Comparison of ENCODE assay signal across 28 mouse cellular contexts in genomic region chr2:178869160-178869559, GRCm38 (mm10).
DNase-seq lines count a peak whose midpoint lies in the region; ATAC-seq and TF ChIP-seq lines count a peak whose summit lies in the region.
"Had no signal": no experiment of that assay in that cellular context is flagged by ENCODE, and none has a peak within 500 bp of the region (broad histone marks: within the 10 kb centered on the region; RNA-seq: fewer than 3 reads in every experiment).

No protein-coding gene starts in this region.

- intact Hi-C loops in heart, postnatal 14 days (cut with DNase I): no loop called here

- 79% methylated on average over 3 of the region's 3 CpGs for WGBS in hindbrain, postnatal 0 days
- 84% methylated on average over 3 of the region's 3 CpGs for WGBS in hindbrain, embryonic 10.5 days
- 12% methylated on average over 3 of the region's 3 CpGs for WGBS in bone marrow, adult 2 months

- no peak for TF ChIP-seq CTCF in hindbrain, postnatal 0 days (IDR thresholded peaks at IDR 0.05; ENCODE audit: low read depth)
- no peak for TF ChIP-seq CTCF in bone marrow, adult 2 months (IDR thresholded peaks at IDR 0.05; ENCODE audit: control insufficient read depth, insufficient read depth, low read length)

- no peaks in the 10 kb centered on the region for H3K36me3 ChIP-seq in hindbrain, postnatal 0 days (ENCODE audit: insufficient read depth, low read length)
- no peaks in the 10 kb centered on the region for H3K36me3 ChIP-seq in hindbrain, embryonic 10.5 days
- H3K36me3 ChIP-seq: embryonic facial prominence, embryonic 12.5 days; heart, embryonic 10.5 days; intestine, embryonic 15.5 days; limb, embryonic 12.5 days; midbrain, embryonic 10.5 days; neural tube, embryonic 15.5 days had no signal

- H3K9ac ChIP-seq in hindbrain, postnatal 0 days (replicated peaks; ENCODE audit: low read length): no peak overlapping the region
- H3K9ac ChIP-seq: embryonic facial prominence, embryonic 12.5 days; forebrain, postnatal 0 days; hindbrain, embryonic 14.5 days; intestine, embryonic 15.5 days; limb, embryonic 12.5 days; lung, embryonic 14.5 days; neural tube, embryonic 15.5 days had no signal

- H3K27ac ChIP-seq in hindbrain, postnatal 0 days: no peak overlapping the region
- no peak overlapping the region for H3K27ac ChIP-seq in hindbrain, embryonic 10.5 days
- H3K27ac ChIP-seq in bone marrow, adult 2 months (ENCODE audit: control insufficient read depth, insufficient read depth, low read depth, low read length, poor library complexity): peak overlapping the region; percentile 15; the same call in 1 of the 2 replicates
- H3K27ac ChIP-seq: embryonic facial prominence, embryonic 12.5 days; heart, embryonic 10.5 days; hindbrain, embryonic 14.5 days; intestine, embryonic 15.5 days; limb, embryonic 12.5 days; midbrain, embryonic 10.5 days; neural tube, embryonic 15.5 days; stomach, postnatal 0 days had no signal

- no peak overlapping the region for H3K4me3 ChIP-seq in hindbrain, postnatal 0 days (ENCODE audit: low read length)
- no peak overlapping the region for H3K4me3 ChIP-seq in hindbrain, embryonic 10.5 days
- H3K4me3 ChIP-seq in bone marrow, adult 2 months (replicated peaks; ENCODE audit: control insufficient read depth, low read depth, low read length): no peak overlapping the region
- H3K4me3 ChIP-seq: embryonic facial prominence, embryonic 12.5 days; heart, embryonic 10.5 days; intestine, embryonic 15.5 days; limb, embryonic 12.5 days; midbrain, embryonic 10.5 days; neural tube, embryonic 15.5 days had no signal

- 0 out of 2 replicates have a peak, but pooled peaks have one; percentile 29 for ATAC-seq in hindbrain, postnatal 0 days
- ATAC-seq in common myeloid progenitor, adult 5-6 weeks (replicated peaks; ENCODE audit: low read depth, poor library complexity, severe bottlenecking): peak; percentile 78
- peak; percentile 66 for ATAC-seq in megakaryocyte, adult 5-6 weeks (ENCODE audit: poor library complexity, severe bottlenecking)
- ATAC-seq: activated CD4-positive, CD25-positive, alpha-beta regulatory T cell, adult 4 months; forebrain, postnatal 0 days; intestine, embryonic 15.5 days had no signal

- no peaks in the 10 kb centered on the region for H3K27me3 ChIP-seq in hindbrain, postnatal 0 days (ENCODE audit: insufficient read depth, low read length)
- no peaks in the 10 kb centered on the region for H3K27me3 ChIP-seq in hindbrain, embryonic 10.5 days (ENCODE audit: insufficient read depth, poor library complexity, severe bottlenecking)
- H3K27me3 ChIP-seq: intestine, embryonic 15.5 days; limb, embryonic 12.5 days; neural tube, embryonic 15.5 days had no signal

- TF ChIP-seq POLR2A in bone marrow, adult 2 months (IDR thresholded peaks at IDR 0.05; ENCODE audit: borderline replicate concordance, control insufficient read depth, low read depth, low read length): no peak

- H3K4me2 ChIP-seq in hindbrain, postnatal 0 days (ENCODE audit: low read depth, low read length): no peak overlapping the region
- H3K4me2 ChIP-seq: embryonic facial prominence, embryonic 12.5 days; hindbrain, embryonic 14.5 days; intestine, embryonic 15.5 days; limb, embryonic 12.5 days; lung, embryonic 14.5 days; neural tube, embryonic 15.5 days had no signal

- no peaks in the 10 kb centered on the region for H3K9me3 ChIP-seq in hindbrain, postnatal 0 days (ENCODE audit: low read length)
- H3K9me3 ChIP-seq in hindbrain, embryonic 10.5 days: no peaks in the 10 kb centered on the region
- H3K9me3 ChIP-seq: embryonic facial prominence, embryonic 12.5 days; heart, embryonic 10.5 days; intestine, embryonic 15.5 days; limb, embryonic 12.5 days; midbrain, embryonic 10.5 days; neural tube, embryonic 15.5 days had no signal

- no peaks in the 10 kb centered on the region for H3K4me1 ChIP-seq in hindbrain, postnatal 0 days (ENCODE audit: insufficient read depth, low read length)
- no peaks in the 10 kb centered on the region for H3K4me1 ChIP-seq in hindbrain, embryonic 10.5 days (replicated peaks)
- peaks cover 8% of the 10 kb centered on the region for H3K4me1 ChIP-seq in bone marrow, adult 2 months (ENCODE audit: control insufficient read depth, insufficient read depth, low read length)
- H3K4me1 ChIP-seq: embryonic facial prominence, embryonic 12.5 days; heart, embryonic 10.5 days; intestine, embryonic 15.5 days; limb, embryonic 12.5 days; midbrain, embryonic 10.5 days; neural tube, embryonic 15.5 days had no signal

- no peak for DNase-seq in hindbrain, postnatal 0 days (ENCODE audit: low spot score)
- no peak for DNase-seq in hindbrain, embryonic 10.5 days (ENCODE audit: low spot score)
- DNase-seq in heart, postnatal 14 days: no peak
- no peak for DNase-seq in adrenal gland, adult 2 months
- DNase-seq: adrenal gland, postnatal 10 days; cerebellum, adult 9-11 months; forebrain, postnatal 0 days; gastrocnemius, postnatal 14 days; kidney, adult 8-10 months; kidney, postnatal 14 days; layer of hippocampus, postnatal 36 days; lung, embryonic 14.5 days; lung, postnatal 36 days; right cerebral cortex, adult 18-20 months; thymus, adult 2 months; thymus, postnatal 4 days had no signal
